8 mouse cellular contexts compared by ENCODE assay signal in genomic region chr16:32430474-32431046, GRCm38 (mm10). TPM values are rescaled to one million over a fixed set of nuclear protein-coding genes. Genes with fewer than 3 reads are reported as not detected.
DNase-seq lines count a peak whose midpoint lies in the region; ATAC-seq and TF ChIP-seq lines count a peak whose summit lies in the region.

Pcyt1a (plus strand) TSS chr16:32430921.

- H3K9ac ChIP-seq in forebrain, embryonic 13.5 days: peak within 1 kb of the TSS; percentile 79
- peak within 1 kb of the TSS; percentile 81 for H3K9ac ChIP-seq in heart, postnatal 0 days (replicated peaks; ENCODE audit: low read depth, low read length)
- H3K9ac ChIP-seq in liver, embryonic 15.5 days: peak within 1 kb of the TSS; percentile 99
- peak within 1 kb of the TSS; percentile 82 for H3K9ac ChIP-seq in neural tube, embryonic 11.5 days (ENCODE audit: low read length)
- H3K9ac ChIP-seq in stomach, embryonic 16.5 days (ENCODE audit: low read length): peak within 1 kb of the TSS; percentile 93

- peak; percentile 46 for TF ChIP-seq EP300 in heart, postnatal 0 days (IDR thresholded peaks at IDR 0.05; ENCODE audit: low read depth)

- ATAC-seq in cerebellum, adult (ENCODE audit: insufficient number of reproducible peaks, low FRiP score, low TSS enrichment): peak; percentile 97
- peak; percentile 98 for ATAC-seq in forebrain, embryonic 13.5 days
- peak; percentile 95 for ATAC-seq in heart, postnatal 0 days (ENCODE audit: insufficient read depth, low read depth)
- ATAC-seq in liver, embryonic 15.5 days (ENCODE audit: insufficient read depth): peak; percentile 94
- peak; percentile 93 for ATAC-seq in neural tube, embryonic 11.5 days (ENCODE audit: insufficient read depth, low FRiP score, low TSS enrichment)
- ATAC-seq in stomach, embryonic 16.5 days (ENCODE audit: insufficient read depth, low FRiP score): peak; percentile 97

- peak within 1 kb of the TSS; percentile 86 for H3K4me2 ChIP-seq in forebrain, embryonic 13.5 days
- peak within 1 kb of the TSS; percentile 85 for H3K4me2 ChIP-seq in heart, postnatal 0 days (ENCODE audit: low read depth, low read length)
- peak within 1 kb of the TSS; percentile 78 for H3K4me2 ChIP-seq in liver, embryonic 15.5 days
- H3K4me2 ChIP-seq in neural tube, embryonic 11.5 days (ENCODE audit: low read depth): peak within 1 kb of the TSS; percentile 92
- peak within 1 kb of the TSS; percentile 60 for H3K4me2 ChIP-seq in stomach, embryonic 16.5 days (ENCODE audit: low read depth, low read length)

- no peaks in the 10 kb centered on the region for H3K36me3 ChIP-seq in forebrain, embryonic 13.5 days (ENCODE audit: poor library complexity, severe bottlenecking)
- H3K36me3 ChIP-seq in heart, postnatal 0 days (replicated peaks; ENCODE audit: control insufficient read depth, insufficient read depth, low read length): no peaks in the 10 kb centered on the region
- H3K36me3 ChIP-seq in liver, embryonic 15.5 days (replicated peaks): 0 out of 2 replicates have a peak, but pooled peaks cover 3% of the 10 kb centered on the region
- H3K36me3 ChIP-seq in neural tube, embryonic 11.5 days (ENCODE audit: control insufficient read depth, insufficient read depth, low read length): no peaks in the 10 kb centered on the region
- no peaks in the 10 kb centered on the region for H3K36me3 ChIP-seq in stomach, embryonic 16.5 days (ENCODE audit: control insufficient read depth, insufficient read depth, low read length)

- TF ChIP-seq CTCF in heart, postnatal 0 days (IDR thresholded peaks at IDR 0.05; ENCODE audit: low read depth): peak; percentile 30

- under 1% methylated on average over 51 of the region's 54 CpGs for WGBS in forebrain, embryonic 13.5 days
- WGBS in heart, postnatal 0 days: under 1% methylated on average over 52 of the region's 54 CpGs
- WGBS in liver, embryonic 15.5 days (ENCODE audit: insufficient replicate concordance): under 1% methylated on average over 54 of the region's 54 CpGs
- under 1% methylated on average over 54 of the region's 54 CpGs for WGBS in neural tube, embryonic 11.5 days
- WGBS in stomach, embryonic 16.5 days: under 1% methylated on average over 54 of the region's 54 CpGs

- peak within 1 kb of the TSS; percentile 87 for H3K4me3 ChIP-seq in forebrain, embryonic 13.5 days
- peak within 1 kb of the TSS; percentile 75 for H3K4me3 ChIP-seq in heart, postnatal 0 days (ENCODE audit: low read depth, low read length)
- H3K4me3 ChIP-seq in liver, embryonic 15.5 days (replicated peaks): peak within 1 kb of the TSS; percentile 94
- H3K4me3 ChIP-seq in neural tube, embryonic 11.5 days (ENCODE audit: low read depth, low read length): peak within 1 kb of the TSS; percentile 79
- peak within 1 kb of the TSS; percentile 95 for H3K4me3 ChIP-seq in stomach, embryonic 16.5 days (replicated peaks; ENCODE audit: low read length)

- no peaks in the 10 kb centered on the region for H3K9me3 ChIP-seq in forebrain, embryonic 13.5 days (replicated peaks)
- H3K9me3 ChIP-seq in heart, postnatal 0 days (replicated peaks; ENCODE audit: control insufficient read depth, low read length): no peaks in the 10 kb centered on the region
- H3K9me3 ChIP-seq in liver, embryonic 15.5 days (replicated peaks): no peaks in the 10 kb centered on the region
- no peaks in the 10 kb centered on the region for H3K9me3 ChIP-seq in neural tube, embryonic 11.5 days (ENCODE audit: control insufficient read depth, low read length)
- H3K9me3 ChIP-seq in stomach, embryonic 16.5 days (replicated peaks; ENCODE audit: control insufficient read depth, low read length): no peaks in the 10 kb centered on the region

- H3K4me1 ChIP-seq in forebrain, embryonic 13.5 days: peaks cover 17% of the 10 kb centered on the region
- H3K4me1 ChIP-seq in heart, postnatal 0 days (ENCODE audit: control insufficient read depth, insufficient read depth): peaks cover 13% of the 10 kb centered on the region
- peaks cover 41% of the 10 kb centered on the region for H3K4me1 ChIP-seq in liver, embryonic 15.5 days (replicated peaks)
- peaks cover 10% of the 10 kb centered on the region; the same call in 1 of the 2 replicates for H3K4me1 ChIP-seq in neural tube, embryonic 11.5 days (ENCODE audit: control insufficient read depth, insufficient read depth, low read length)
- peaks cover 16% of the 10 kb centered on the region for H3K4me1 ChIP-seq in stomach, embryonic 16.5 days (ENCODE audit: control insufficient read depth, insufficient read depth, low read length)

- peak within 1 kb of the TSS; percentile 85 for H3K27ac ChIP-seq in forebrain, embryonic 13.5 days
- peak within 1 kb of the TSS; percentile 87 for H3K27ac ChIP-seq in heart, postnatal 0 days (ENCODE audit: low read depth)
- peak within 1 kb of the TSS; percentile 95 for H3K27ac ChIP-seq in liver, embryonic 15.5 days (replicated peaks)
- H3K27ac ChIP-seq in neural tube, embryonic 11.5 days (ENCODE audit: low read depth, low read length): peak within 1 kb of the TSS; percentile 88
- peak within 1 kb of the TSS; percentile 90 for H3K27ac ChIP-seq in stomach, embryonic 16.5 days (ENCODE audit: low read length)

- peak; percentile 91 for DNase-seq in ES-CJ7 (ENCODE audit: low read depth, low spot score)
- peak; percentile 94 for DNase-seq in heart, postnatal 0 days (ENCODE audit: low spot score)
- DNase-seq in kidney, postnatal 4 days: peak; percentile 94 to 97
- peak; percentile 93 for DNase-seq in neural tube, embryonic 11.5 days (ENCODE audit: low spot score)

- no peaks in the 10 kb centered on the region for H3K27me3 ChIP-seq in forebrain, embryonic 13.5 days
- H3K27me3 ChIP-seq in heart, postnatal 0 days (ENCODE audit: control insufficient read depth, insufficient read depth, low read length): no peaks in the 10 kb centered on the region
- H3K27me3 ChIP-seq in liver, embryonic 15.5 days: no peaks in the 10 kb centered on the region
- no peaks in the 10 kb centered on the region for H3K27me3 ChIP-seq in neural tube, embryonic 11.5 days (ENCODE audit: control insufficient read depth, insufficient read depth, low read length)
- H3K27me3 ChIP-seq in stomach, embryonic 16.5 days (ENCODE audit: control insufficient read depth, insufficient read depth, low read length): no peaks in the 10 kb centered on the region

RNA-seq across cellular contexts. Expression of gene Pcyt1a, which starts in this region (rescaled TPM):
- polyA plus RNA-seq in forebrain, embryonic 13.5 days (2015; fragmentation: Nextera tagmentation; extraction: Ambion mirVana): 44.1 and 48.1 TPM in 2 replicates
- 50.3 and 54.2 TPM in 2 replicates for total RNA-seq in heart, postnatal 0 days (2014; rRNA removed; ENCODE audit: low replicate concordance)
- 45.3 and 45.4 TPM in 2 replicates for polyA plus RNA-seq in heart, postnatal 0 days (2015; fragmentation: Nextera tagmentation; extraction: Ambion mirVana)
- 38.3 and 39.5 TPM in 2 replicates for polyA plus RNA-seq in liver, embryonic 15.5 days (2015; fragmentation: Nextera tagmentation; extraction: Ambion mirVana)
- 41.2 and 48.0 TPM in 2 replicates for polyA plus RNA-seq in neural tube, embryonic 11.5 days (2014; fragmentation: Nextera tagmentation; extraction: Ambion mirVana)
- polyA plus RNA-seq in stomach, embryonic 16.5 days (2015; fragmentation: Nextera tagmentation; extraction: Ambion mirVana): 42.0 and 54.3 TPM in 2 replicates

Comparison
In these comparisons a context has a peak if more than half of its experiments do, and no peak if none do; other contexts are left out.
1. Peak in every context shown above with its lines: DNase-seq, ATAC-seq, H3K4me3 ChIP-seq and H3K27ac ChIP-seq.